Mouse (Mus musculus): ENCODE results near the gene Srpk2. TPM values are rescaled to one million over a fixed set of nuclear protein-coding genes. Genes with fewer than 3 reads are reported as not detected.
"Not testable (repeated sequence)": the region's sequence is repeated elsewhere in the genome, so short reads cannot be mapped to it uniquely, and the experiment has no call there.

Gene Srpk2
- total RNA-seq (2021) = 100 to 1,000 TPM; 142 to 149 TPM

- DNase-seq (ENCODE audit: extremely low spot score in 1 of 2, low spot score in 1 of 2) = no peak
Measured at GRCm38 (mm10) chr5:23684517-23684916, at the start of gene Srpk2. Gene Srpk2 (minus strand): TSS chr5:23684617.

GRCm38 (mm10) chr5:23721956-23722355 lies 37.5 kb upstream of the Srpk2 start:
- DNase-seq (ENCODE audit: extremely low spot score in 1 of 2, low spot score in 1 of 2) = no peak

GRCm38 (mm10) chr5:23718881-23719328 lies 34.5 kb upstream of the Srpk2 start:
- DNase-seq (ENCODE audit: extremely low spot score in 1 of 2, low spot score in 1 of 2) = no peak

GRCm38 (mm10) chr5:23718182-23718534 lies 33.7 kb upstream of the Srpk2 start:
- DNase-seq (ENCODE audit: extremely low spot score in 1 of 2, low spot score in 1 of 2) = no peak

GRCm38 (mm10) chr5:23717469-23718181 lies 33.2 kb upstream of the Srpk2 start:
- no peak for DNase-seq (ENCODE audit: extremely low spot score in 1 of 2, low spot score in 1 of 2)

- no peak for DNase-seq (ENCODE audit: extremely low spot score in 1 of 2, low spot score in 1 of 2)
Measured at GRCm38 (mm10) chr5:23713401-23714335, 29.3 kb upstream of the Srpk2 start.

GRCm38 (mm10) chr5:23712130-23713001 lies 27.9 kb upstream of the Srpk2 start:
- DNase-seq (ENCODE audit: extremely low spot score in 1 of 2, low spot score in 1 of 2) = peak; percentile 39 to 62

GRCm38 (mm10) chr5:23711671-23712129 lies 27.3 kb upstream of the Srpk2 start:
- DNase-seq (ENCODE audit: extremely low spot score in 1 of 2, low spot score in 1 of 2) = not testable (repeated sequence)

GRCm38 (mm10) chr5:23711244-23711643 lies 26.8 kb upstream of the Srpk2 start:
- DNase-seq (ENCODE audit: extremely low spot score in 1 of 2, low spot score in 1 of 2) = no peak

- no peak for DNase-seq (ENCODE audit: extremely low spot score in 1 of 2, low spot score in 1 of 2)
Measured at GRCm38 (mm10) chr5:23709661-23710060, 25.2 kb upstream of the Srpk2 start.

GRCm38 (mm10) chr5:23706601-23707597 lies 22.5 kb upstream of the Srpk2 start:
- DNase-seq (ENCODE audit: extremely low spot score in 1 of 2, low spot score in 1 of 2) = not testable (repeated sequence)

GRCm38 (mm10) chr5:23697457-23697856 lies 13.0 kb upstream of the Srpk2 start:
- DNase-seq (ENCODE audit: extremely low spot score in 1 of 2, low spot score in 1 of 2) = no peak

GRCm38 (mm10) chr5:23683431-23683830 lies 986 bp downstream of the Srpk2 start:
- no peak for DNase-seq (ENCODE audit: extremely low spot score in 1 of 2, low spot score in 1 of 2)

GRCm38 (mm10) chr5:23679006-23679405 lies 5.4 kb downstream of the Srpk2 start:
- no peak for DNase-seq (ENCODE audit: extremely low spot score in 1 of 2, low spot score in 1 of 2)

GRCm38 (mm10) chr5:23677883-23678282 lies 6.5 kb downstream of the Srpk2 start:
- DNase-seq (ENCODE audit: extremely low spot score in 1 of 2, low spot score in 1 of 2) = no peak

GRCm38 (mm10) chr5:23677072-23677453 lies 7.4 kb downstream of the Srpk2 start:
- DNase-seq (ENCODE audit: extremely low spot score in 1 of 2, low spot score in 1 of 2) = no peak

GRCm38 (mm10) chr5:23676156-23677071 lies 8.0 kb downstream of the Srpk2 start:
- DNase-seq (ENCODE audit: extremely low spot score in 1 of 2, low spot score in 1 of 2) = peak; percentile 24 to 28

- peak; percentile 57 to 58 for DNase-seq (ENCODE audit: extremely low spot score in 1 of 2, low spot score in 1 of 2)
Measured at GRCm38 (mm10) chr5:23675499-23676155, 8.8 kb downstream of the Srpk2 start.
